Mouse (Mus musculus): Measurements from ENCODE around the gene Ugt1a6b. TPM values are rescaled to one million over a fixed set of nuclear protein-coding genes. Genes with fewer than 3 reads are reported as not detected.

Ugt1a6b gene
- total RNA-seq, 1 experiment: 0.13 TPM

DNA sequence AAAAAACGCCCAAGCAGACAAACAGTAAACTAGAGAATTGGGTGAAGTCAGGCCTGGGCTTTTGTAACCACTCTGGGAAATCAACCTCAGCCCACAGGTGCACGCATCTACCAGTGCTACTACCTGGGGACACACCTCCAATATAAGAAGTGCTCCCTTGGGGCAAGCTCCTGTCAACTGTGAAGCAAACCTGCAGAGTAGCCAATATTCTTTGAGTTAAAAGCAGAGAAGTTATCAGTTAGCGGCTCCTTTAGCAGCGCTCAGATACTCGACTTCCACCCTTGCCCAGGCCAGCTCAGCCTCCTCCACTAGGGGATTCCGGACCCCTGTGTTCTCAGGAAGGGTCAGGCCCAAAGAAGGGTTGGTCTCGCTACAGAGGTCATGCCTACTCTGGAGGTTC is 158.7 kb downstream of the Ugt1a6b start:
- H3K4me3 ChIP-seq (ENCODE audit: insufficient read depth in 1 of 2, low read depth in 1 of 2, low read length in 2 of 2, poor library complexity in 1 of 2, severe bottlenecking in 1 of 2): no peak overlapping the region
- H3K9me3 ChIP-seq (ENCODE audit: control insufficient read depth, insufficient read depth, low read depth, low read length): peaks cover 3% of the 10 kb centered on the region; the same call in 1 of the 2 replicates
- no peak for DNase-seq (ENCODE audit: low read depth, low spot score)
- H3K9ac ChIP-seq (ENCODE audit: insufficient read depth, low read depth, low read length, poor library complexity, severe bottlenecking): no peak overlapping the region
- in situ Hi-C loops (cut with MboI; ENCODE audit: low sequenced_read_pairs in 2 of 2, unreplicated experiment in 2 of 2): no loop called here
- H3K36me3 ChIP-seq (ENCODE audit: control insufficient read depth, insufficient read depth, low read length, poor library complexity, severe bottlenecking): peaks cover 45% of the 10 kb centered on the region
- no peak overlapping the region for H3K27ac ChIP-seq (ENCODE audit: insufficient read depth, low read depth, low read length, poor library complexity, severe bottlenecking)
- no peak for TF ChIP-seq ZNF384 (IDR thresholded peaks at IDR 0.05; ENCODE audit: low read depth, low read length)
- no peak for TF ChIP-seq ZC3H11A (IDR thresholded peaks at IDR 0.05; ENCODE audit: borderline replicate concordance, low read depth, low read length)
- TF ChIP-seq CHD2 (IDR thresholded peaks at IDR 0.05; ENCODE audit: low read depth, low read length): no peak
- no peak for TF ChIP-seq HCFC1 (IDR thresholded peaks at IDR 0.05; ENCODE audit: borderline replicate concordance, insufficient read depth, low read length)
- no peak for TF ChIP-seq MAFK (IDR thresholded peaks at IDR 0.05; ENCODE audit: insufficient read depth, low read depth, low read length)
- peaks cover 3 to 4% of the 10 kb centered on the region in 2 experiments; a peak in 2 of 4 replicates for H3K4me1 ChIP-seq (ENCODE audit: control insufficient read depth in 2 of 2, insufficient read depth in 2 of 2, low read length in 2 of 2, poor library complexity in 1 of 2)

DNA sequence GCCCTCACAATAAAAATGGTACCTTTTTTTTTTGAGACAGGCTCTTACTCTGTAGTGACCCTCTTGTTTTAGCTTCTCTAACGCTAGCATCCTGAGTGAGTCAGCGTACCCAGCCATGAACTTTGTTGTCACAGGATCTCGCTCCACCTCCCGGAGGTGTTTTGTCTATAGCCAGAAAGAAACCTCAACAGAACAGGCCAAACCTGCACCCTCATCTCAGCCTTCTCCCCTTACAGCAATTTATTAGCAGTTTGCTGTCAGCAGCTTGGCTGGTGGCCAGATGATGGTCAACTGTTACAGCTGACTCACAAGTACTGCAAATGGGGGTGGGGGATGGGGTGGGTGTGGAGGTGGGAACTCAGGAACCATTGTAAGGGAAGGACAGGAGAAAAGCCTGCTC is 159.2 kb downstream of the Ugt1a6b start:
- in situ Hi-C loops (cut with MboI; ENCODE audit: low sequenced_read_pairs in 2 of 2, unreplicated experiment in 2 of 2): no loop called here

DNA sequence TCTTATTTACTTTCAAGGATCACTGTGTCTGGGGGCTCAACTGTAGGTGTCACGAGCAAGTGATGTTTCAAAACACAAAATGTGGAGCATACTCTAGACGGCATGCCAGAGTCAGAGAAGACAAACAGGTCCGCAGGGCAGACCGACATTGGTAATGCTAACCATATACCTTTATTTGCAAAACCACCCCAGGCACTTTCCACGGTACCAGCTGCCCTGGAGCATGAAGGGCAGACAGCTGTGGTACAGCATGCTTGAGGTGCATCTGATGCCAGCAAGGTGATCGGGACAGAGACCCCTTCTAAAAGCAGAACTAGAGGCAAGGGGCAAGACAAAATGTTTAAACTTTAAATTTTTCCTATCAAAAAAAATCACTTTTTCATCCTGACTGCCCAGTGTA is 159.9 kb downstream of the Ugt1a6b start:
- no peak for TF ChIP-seq ZNF384 (IDR thresholded peaks at IDR 0.05; ENCODE audit: low read depth, low read length)
- TF ChIP-seq ZC3H11A (IDR thresholded peaks at IDR 0.05; ENCODE audit: borderline replicate concordance, low read depth, low read length): no peak
- TF ChIP-seq MAFK (IDR thresholded peaks at IDR 0.05; ENCODE audit: insufficient read depth, low read depth, low read length): no peak
- H3K27ac ChIP-seq (ENCODE audit: insufficient read depth, low read depth, low read length, poor library complexity, severe bottlenecking): no peak overlapping the region
- in situ Hi-C loops (cut with MboI; ENCODE audit: low sequenced_read_pairs in 2 of 2, unreplicated experiment in 2 of 2): no loop called here
- H3K36me3 ChIP-seq (ENCODE audit: control insufficient read depth, insufficient read depth, low read length, poor library complexity, severe bottlenecking): peaks cover 56% of the 10 kb centered on the region
- H3K9me3 ChIP-seq (ENCODE audit: control insufficient read depth, insufficient read depth, low read depth, low read length): peaks cover 3% of the 10 kb centered on the region; the same call in 1 of the 2 replicates
- H3K9ac ChIP-seq (ENCODE audit: insufficient read depth, low read depth, low read length, poor library complexity, severe bottlenecking): no peak overlapping the region
- DNase-seq (ENCODE audit: low read depth, low spot score): no peak
- no peak overlapping the region for H3K4me3 ChIP-seq (ENCODE audit: insufficient read depth in 1 of 2, low read depth in 1 of 2, low read length in 2 of 2, poor library complexity in 1 of 2, severe bottlenecking in 1 of 2)
- H3K4me1 ChIP-seq (ENCODE audit: control insufficient read depth in 2 of 2, insufficient read depth in 2 of 2, low read length in 2 of 2, poor library complexity in 1 of 2): peaks cover 3 to 4% of the 10 kb centered on the region in 2 experiments; a peak in 2 of 4 replicates

More for the DNA sequence above, 159.2 kb downstream of the Ugt1a6b start:
- H3K27ac ChIP-seq (ENCODE audit: insufficient read depth, low read depth, low read length, poor library complexity, severe bottlenecking): no peak overlapping the region
- no peak for DNase-seq (ENCODE audit: low read depth, low spot score)
- peaks cover 3 to 4% of the 10 kb centered on the region in 2 experiments; a peak in 2 of 4 replicates for H3K4me1 ChIP-seq (ENCODE audit: control insufficient read depth in 2 of 2, insufficient read depth in 2 of 2, low read length in 2 of 2, poor library complexity in 1 of 2)
- no peak overlapping the region for H3K9ac ChIP-seq (ENCODE audit: insufficient read depth, low read depth, low read length, poor library complexity, severe bottlenecking)
- TF ChIP-seq MAFK (IDR thresholded peaks at IDR 0.05; ENCODE audit: insufficient read depth, low read depth, low read length): no peak
- TF ChIP-seq ZNF384 (IDR thresholded peaks at IDR 0.05; ENCODE audit: low read depth, low read length): no peak
- no peak for TF ChIP-seq HCFC1 (IDR thresholded peaks at IDR 0.05; ENCODE audit: borderline replicate concordance, insufficient read depth, low read length)
- TF ChIP-seq ZC3H11A (IDR thresholded peaks at IDR 0.05; ENCODE audit: borderline replicate concordance, low read depth, low read length): no peak
- TF ChIP-seq CHD2 (IDR thresholded peaks at IDR 0.05; ENCODE audit: low read depth, low read length): no peak; the same call in 1 of the 2 replicates
- H3K9me3 ChIP-seq (ENCODE audit: control insufficient read depth, insufficient read depth, low read depth, low read length): peaks cover 3% of the 10 kb centered on the region; the same call in 1 of the 2 replicates
- H3K4me3 ChIP-seq (ENCODE audit: insufficient read depth in 1 of 2, low read depth in 1 of 2, low read length in 2 of 2, poor library complexity in 1 of 2, severe bottlenecking in 1 of 2): no peak overlapping the region
- H3K36me3 ChIP-seq (ENCODE audit: control insufficient read depth, insufficient read depth, low read length, poor library complexity, severe bottlenecking): peaks cover 50% of the 10 kb centered on the region

DNA sequence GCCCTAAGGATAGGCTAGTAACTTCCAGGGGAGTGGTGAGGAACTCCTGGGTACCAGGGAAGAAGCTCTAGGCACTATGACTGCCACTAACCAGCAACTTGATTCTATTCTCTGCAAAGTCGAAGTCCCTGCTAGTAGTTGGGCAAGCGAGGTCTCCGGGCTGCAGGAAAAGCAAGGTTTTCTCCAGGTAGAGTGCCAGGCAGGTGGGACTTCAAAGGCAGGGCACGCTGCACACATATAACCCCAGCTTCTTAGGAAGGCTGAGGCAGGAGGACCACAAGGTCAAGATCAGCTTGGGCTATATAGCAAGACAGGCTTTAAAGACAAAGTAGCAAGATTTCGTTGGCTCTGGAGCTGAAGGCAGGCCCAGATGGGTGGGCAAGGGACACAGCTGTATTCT is 160.7 kb downstream of the Ugt1a6b start:
- Histone ChIP-seq H3K9ac (ENCODE audit: insufficient read depth, low read depth, low read length, poor library complexity, severe bottlenecking) (no peak overlapping the region), H3K9me3 (ENCODE audit: control insufficient read depth, insufficient read depth, low read depth, low read length) (peaks cover 3% of the 10 kb centered on the region; the same call in 1 of the 2 replicates), H3K27ac (ENCODE audit: insufficient read depth, low read depth, low read length, poor library complexity, severe bottlenecking) (no peak overlapping the region), H3K4me1 (ENCODE audit: control insufficient read depth in 2 of 2, insufficient read depth in 2 of 2, low read length in 2 of 2, poor library complexity in 1 of 2) (peaks cover 3 to 4% of the 10 kb centered on the region in 2 experiments; a peak in 2 of 4 replicates), H3K36me3 (ENCODE audit: control insufficient read depth, insufficient read depth, low read length, poor library complexity, severe bottlenecking) (peaks cover 64% of the 10 kb centered on the region), H3K4me3 (ENCODE audit: insufficient read depth in 1 of 2, low read depth in 1 of 2, low read length in 2 of 2, poor library complexity in 1 of 2, severe bottlenecking in 1 of 2) (no peak overlapping the region)
- in situ Hi-C loops (cut with MboI; ENCODE audit: low sequenced_read_pairs in 2 of 2, unreplicated experiment in 2 of 2): no loop called here
- TF ChIP-seq ZC3H11A (IDR thresholded peaks at IDR 0.05; ENCODE audit: borderline replicate concordance, low read depth, low read length): no peak
- no peak for TF ChIP-seq HCFC1 (IDR thresholded peaks at IDR 0.05; ENCODE audit: borderline replicate concordance, insufficient read depth, low read length)
- no peak for TF ChIP-seq MAFK (IDR thresholded peaks at IDR 0.05; ENCODE audit: insufficient read depth, low read depth, low read length)
- TF ChIP-seq CHD2 (IDR thresholded peaks at IDR 0.05; ENCODE audit: low read depth, low read length): no peak
- TF ChIP-seq ZNF384 (IDR thresholded peaks at IDR 0.05; ENCODE audit: low read depth, low read length): no peak
- DNase-seq (ENCODE audit: low read depth, low spot score): no peak
